Mouse (Mus musculus) intestine, embryonic 15.5 days (tissue): ENCODE results near the gene Gm42957. TPM values are rescaled to one million over a fixed set of nuclear protein-coding genes. Genes with fewer than 3 reads are reported as not detected.

Experiments used
- ATAC-seq: fragments of 200-750 bp; cut with Nextera tagmentation; 2 replicates; pipeline ENCODE4 v1.8.0; 2017; ENCODE audit warnings: moderate TSS enrichment, moderate library complexity
- H3K27ac ChIP-seq: fragments of 300-500 bp; sonication (generic); 2 replicates; pipeline ENCODE4 v1.5.1; 2015; ENCODE audit warnings: mild to moderate bottlenecking, inconsistent platforms
- H3K27me3 ChIP-seq: fragments of 300-500 bp; sonication (generic); replicated peaks from 2 replicates; pipeline ENCODE4 v1.6.1; 2015; ENCODE audit warnings: inconsistent platforms
- H3K36me3 ChIP-seq: fragments of 300-500 bp; sonication (generic); 2 replicates; pipeline ENCODE4 v1.6.1; 2015; ENCODE audit warnings: inconsistent platforms
- H3K4me1 ChIP-seq: fragments of 300-500 bp; sonication (generic); replicated peaks from 2 replicates; pipeline ENCODE4 v1.6.1; 2015; ENCODE audit warnings: inconsistent platforms
- H3K4me2 ChIP-seq: fragments of 300-500 bp; sonication (generic); replicated peaks from 2 replicates; pipeline ENCODE4 v1.6.1; 2015; ENCODE audit warnings: mild to moderate bottlenecking, inconsistent platforms
- H3K4me3 ChIP-seq: fragments of 300-500 bp; sonication (generic); replicated peaks from 2 replicates; pipeline ENCODE4 v1.5.1; 2015; ENCODE audit warnings: inconsistent platforms
- H3K9ac ChIP-seq: fragments of 300-500 bp; sonication (generic); 2 replicates; pipeline ENCODE4 v1.6.1; 2015; ENCODE audit warnings: inconsistent platforms
- H3K9me3 ChIP-seq: fragments of 300-500 bp; sonication (generic); 2 replicates; pipeline ENCODE4 v1.6.1; 2016; ENCODE audit warnings: inconsistent platforms
- WGBS: fragments of 180-500 bp; shearing (Covaris S2); methylation state at CpG from one replicate; pipeline ENCODE4 v1.1.7; 2015; 5-methylcytosine and 5-hydroxymethylcytosine counted together
- polyA plus RNA-seq: library from polyadenylated mRNA; unstranded; fragments of >200 nt; fragmentation: Nextera tagmentation; extraction: Ambion mirVana; gene quantifications from 2 replicates; pipeline ENCODE4 v1.2.1, GENCODE M21; 2015

The Gm42957 gene
- polyA plus RNA-seq, 1 experiment from 2014 or later = 0.08 TPM

DNA sequence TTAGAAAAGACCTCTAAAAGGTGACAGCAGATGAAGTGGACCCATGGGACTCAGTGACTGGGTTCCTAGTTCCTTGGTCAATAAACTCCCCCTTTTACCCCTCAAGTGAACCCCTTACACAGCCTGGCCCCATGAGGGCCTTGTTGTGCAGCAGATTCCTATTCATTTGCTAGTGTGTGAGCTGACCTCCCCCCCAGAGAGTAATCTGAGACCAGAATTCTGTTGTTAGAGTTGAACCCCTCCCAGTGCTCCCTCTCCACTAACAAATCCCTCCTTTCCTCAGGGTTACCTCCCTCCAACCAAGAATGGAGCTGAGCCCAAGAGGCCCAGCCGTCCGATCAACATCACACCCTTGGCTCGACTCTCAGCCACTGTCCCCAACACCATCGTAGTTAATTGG, 65.7 kb downstream of the Gm42957 start:
- 90% methylated on average over 4 of the region's 4 CpGs for WGBS
- H3K4me3 ChIP-seq = no peak overlapping the region
- H3K27ac ChIP-seq = no peak overlapping the region
- no peaks in the 10 kb centered on the region for H3K27me3 ChIP-seq
- peaks cover 40% of the 10 kb centered on the region for H3K36me3 ChIP-seq
- no peak for ATAC-seq
- no peak overlapping the region for H3K4me2 ChIP-seq
- H3K9me3 ChIP-seq = no peaks in the 10 kb centered on the region
- H3K9ac ChIP-seq = no peak overlapping the region
- peaks cover 10% of the 10 kb centered on the region; the same call in 1 of the 2 replicates for H3K4me1 ChIP-seq

Other genes starting within 250 kb of the Gm42957 start
- gene BC107364, start 183.2 kb upstream of the Gm42957 start, polyA plus RNA-seq = 0.14 and 0.20 TPM in 2 replicates
- 0.29 and 0.37 TPM in 2 replicates for gene Hfe2, start 110.3 kb upstream of the Gm42957 start, polyA plus RNA-seq
- gene Txnip, start 77.5 kb upstream of the Gm42957 start, polyA plus RNA-seq = 136 and 146 TPM in 2 replicates
- 0.67 and 1.5 TPM in 2 replicates for gene Gm16253, start 58.5 kb upstream of the Gm42957 start, polyA plus RNA-seq
- gene Polr3gl, start 41.3 kb upstream of the Gm42957 start, polyA plus RNA-seq = 26.5 and 31.3 TPM in 2 replicates
- gene Ankrd34a, start 38.8 kb upstream of the Gm42957 start, polyA plus RNA-seq = 1.9 and 2.3 TPM in 2 replicates
- gene Lix1l, start 34.3 kb upstream of the Gm42957 start, polyA plus RNA-seq = 4.8 and 5.7 TPM in 2 replicates
- gene Rbm8a, start 5.5 kb upstream of the Gm42957 start, polyA plus RNA-seq = 113 and 118 TPM in 2 replicates
- gene Pex11b, start 98 bp upstream of the Gm42957 start, polyA plus RNA-seq = 42.2 TPM in 2 replicates
- 0.43 and 0.49 TPM in 2 replicates for gene Itga10, start 10.1 kb downstream of the Gm42957 start, polyA plus RNA-seq
- gene Ankrd35, start 34.7 kb downstream of the Gm42957 start, polyA plus RNA-seq = 0.48 and 0.49 TPM in 2 replicates
- 37.1 and 37.2 TPM in 2 replicates for gene Pias3, start 60.9 kb downstream of the Gm42957 start, polyA plus RNA-seq
- gene Nudt17, start 73.1 kb downstream of the Gm42957 start, polyA plus RNA-seq = 5.7 and 5.9 TPM in 2 replicates
- gene Polr3c, start 92.2 kb downstream of the Gm42957 start, polyA plus RNA-seq = 36.5 and 39.3 TPM in 2 replicates
- gene Rnf115, start 92.2 kb downstream of the Gm42957 start, polyA plus RNA-seq = 41.6 and 46.1 TPM in 2 replicates
- 16.0 and 19.9 TPM in 2 replicates for gene Pdzk1, start 193.8 kb downstream of the Gm42957 start, polyA plus RNA-seq
- gene Cd160, start 193.9 kb downstream of the Gm42957 start, polyA plus RNA-seq = 1.1 and 1.4 TPM in 2 replicates